Mouse (Mus musculus) limb, embryonic 13.5 days (tissue): ENCODE results near the gene Olfr869. TPM values are rescaled to one million over a fixed set of nuclear protein-coding genes. Genes with fewer than 3 reads are reported as not detected.

ENCODE experiments used
- ATAC-seq: fragments of 200-750 bp; cut with Nextera tagmentation; 2 replicates; pipeline ENCODE4 v1.8.0; 2017; ENCODE audit warnings: low read depth, moderate number of reproducible peaks, moderate TSS enrichment; ENCODE audit not compliant: low FRiP score
- H3K27ac ChIP-seq: fragments of 300-500 bp; sonication (generic); 2 replicates; pipeline ENCODE4 v1.5.1; 2015; ENCODE audit warnings: inconsistent platforms, mild to moderate bottlenecking, moderate library complexity
- H3K27me3 ChIP-seq: fragments of 300-500 bp; sonication (generic); 2 replicates; pipeline ENCODE4 v1.6.1; 2015; ENCODE audit warnings: mild to moderate bottlenecking, inconsistent platforms
- H3K36me3 ChIP-seq: fragments of 300-500 bp; sonication (generic); 2 replicates; pipeline ENCODE4 v1.6.1; 2015; ENCODE audit warnings: inconsistent platforms, mild to moderate bottlenecking, moderate library complexity
- H3K4me1 ChIP-seq: fragments of 300-500 bp; sonication (generic); 2 replicates; pipeline ENCODE4 v1.6.1; 2015; ENCODE audit warnings: inconsistent platforms
- H3K4me2 ChIP-seq: fragments of 300-500 bp; sonication (generic); replicated peaks from 2 replicates; pipeline ENCODE4 v1.6.1; 2015; ENCODE audit warnings: inconsistent platforms, mild to moderate bottlenecking, moderate library complexity
- H3K4me3 ChIP-seq: fragments of 300-500 bp; sonication (generic); 2 replicates; pipeline ENCODE4 v1.5.1; 2015; ENCODE audit warnings: moderate library complexity, mild to moderate bottlenecking, inconsistent platforms
- H3K9ac ChIP-seq: fragments of 300-500 bp; sonication (generic); 2 replicates; pipeline ENCODE4 v1.6.1; 2015; ENCODE audit warnings: mild to moderate bottlenecking, inconsistent platforms
- H3K9me3 ChIP-seq: fragments of 300-500 bp; sonication (generic); 2 replicates; pipeline ENCODE4 v1.6.1; 2016; ENCODE audit warnings: inconsistent platforms
- WGBS: fragments of 180-500 bp; shearing (Covaris S2); methylation state at CpG from one replicate; pipeline ENCODE4 v1.1.7; 2015; 5-methylcytosine and 5-hydroxymethylcytosine counted together
- polyA plus RNA-seq: library from polyadenylated mRNA; unstranded; fragments of >200 nt; fragmentation: Nextera tagmentation; extraction: Ambion mirVana; gene quantifications from 2 replicates; pipeline ENCODE4 v1.2.1, GENCODE M21; 2015

Gene Olfr869
- polyA plus RNA-seq = not detected in 2 replicates

DNA sequence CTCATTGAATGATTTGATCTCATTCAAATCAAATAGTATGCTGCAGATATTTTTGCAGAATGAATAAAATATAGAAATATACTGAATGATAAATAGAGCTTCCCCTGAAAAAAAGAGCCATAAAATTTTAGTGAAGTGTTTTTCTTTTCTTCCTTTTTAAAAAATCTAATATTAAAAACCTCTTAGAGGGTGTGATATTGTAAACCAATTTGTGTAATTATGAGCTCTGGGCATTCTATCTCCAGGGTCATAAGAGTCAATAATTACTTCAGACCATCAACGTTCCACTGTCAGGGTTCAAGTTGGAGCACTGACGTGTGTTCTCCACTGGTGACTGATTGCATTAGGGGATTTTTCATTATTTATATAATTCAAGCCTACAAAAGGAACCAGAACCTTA, at the start of gene Olfr869:
Olfr869 (plus strand) TSS at position 301 of the 400 bp plus-strand sequence.
- no peak for ATAC-seq
- Histone ChIP-seq H3K27me3 (no peaks in the 10 kb centered on the region), H3K9me3 (no peaks in the 10 kb centered on the region), H3K36me3 (no peaks in the 10 kb centered on the region), H3K9ac (no peak within 1 kb of the TSS), H3K4me2 (no peak within 1 kb of the TSS), H3K27ac (no peak within 1 kb of the TSS), H3K4me3 (no peak within 1 kb of the TSS), H3K4me1 (no peaks in the 10 kb centered on the region)
- WGBS = 87% methylated on average over 2 of the region's 2 CpGs

DNA sequence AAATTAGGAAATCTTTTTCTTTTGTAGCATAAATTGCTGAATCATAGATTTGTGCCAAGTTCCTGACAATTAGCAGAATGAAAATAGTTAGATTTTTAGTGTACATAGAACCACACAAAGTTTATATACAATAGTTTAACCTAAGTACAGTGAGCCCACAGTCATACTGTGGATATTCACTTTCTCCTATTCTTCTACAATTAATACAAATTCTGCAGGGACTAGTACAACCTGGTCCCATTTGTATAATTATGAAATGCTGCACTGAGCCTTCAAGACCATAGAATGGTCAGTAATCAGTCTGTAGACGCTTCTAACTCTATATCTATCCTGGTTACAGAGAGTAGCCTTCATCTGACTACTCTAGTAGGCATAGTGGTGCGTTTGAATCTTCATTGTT, 30.5 kb upstream of the Olfr869 start, which contains the start of gene Olfr868:
Olfr868 (plus strand) TSS at position 301 of the 400 bp plus-strand sequence.
- WGBS = 42% methylated on average over 2 of the region's 2 CpGs

DNA sequence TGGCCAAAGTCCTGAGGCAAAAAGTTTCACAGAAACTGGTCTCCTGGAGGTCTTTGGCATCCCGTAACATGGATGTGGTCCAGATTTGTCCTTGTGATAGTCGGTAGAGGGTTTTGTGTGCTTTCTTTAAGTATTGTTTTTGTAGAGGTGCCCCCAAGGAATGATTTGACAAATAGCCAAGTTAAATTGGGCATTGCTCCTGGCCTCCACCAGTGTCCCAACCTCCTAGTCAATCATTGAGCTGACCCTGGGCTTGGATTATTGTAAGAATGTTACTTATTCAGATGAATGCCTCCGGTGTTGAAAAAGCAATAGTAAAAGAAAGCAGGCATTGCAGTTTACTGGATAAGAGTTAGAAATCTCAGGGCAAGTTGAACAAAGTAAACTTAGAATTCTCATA, 20.9 kb downstream of the Olfr869 start:
- peaks cover 24% of the 10 kb centered on the region for H3K9me3 ChIP-seq
- no peak overlapping the region for H3K9ac ChIP-seq
- H3K27me3 ChIP-seq = no peaks in the 10 kb centered on the region
- ATAC-seq = no peak
- no peak overlapping the region for H3K4me2 ChIP-seq
- no peak overlapping the region for H3K27ac ChIP-seq
- H3K4me1 ChIP-seq = no peaks in the 10 kb centered on the region
- no peak overlapping the region for H3K4me3 ChIP-seq
- WGBS = 88% methylated on average over 3 of the region's 3 CpGs
- no peaks in the 10 kb centered on the region for H3K36me3 ChIP-seq

More for the DNA sequence above, 30.5 kb upstream of the Olfr869 start, which contains the start of gene Olfr868:
- Histone ChIP-seq H3K27me3 (no peaks in the 10 kb centered on the region), H3K27ac (no peak within 1 kb of the TSS), H3K9ac (no peak within 1 kb of the TSS), H3K9me3 (peaks cover 6% of the 10 kb centered on the region; the same call in 1 of the 2 replicates), H3K4me2 (no peak within 1 kb of the TSS), H3K4me3 (no peak within 1 kb of the TSS), H3K36me3 (no peaks in the 10 kb centered on the region), H3K4me1 (no peaks in the 10 kb centered on the region)
- no peak for ATAC-seq

DNA sequence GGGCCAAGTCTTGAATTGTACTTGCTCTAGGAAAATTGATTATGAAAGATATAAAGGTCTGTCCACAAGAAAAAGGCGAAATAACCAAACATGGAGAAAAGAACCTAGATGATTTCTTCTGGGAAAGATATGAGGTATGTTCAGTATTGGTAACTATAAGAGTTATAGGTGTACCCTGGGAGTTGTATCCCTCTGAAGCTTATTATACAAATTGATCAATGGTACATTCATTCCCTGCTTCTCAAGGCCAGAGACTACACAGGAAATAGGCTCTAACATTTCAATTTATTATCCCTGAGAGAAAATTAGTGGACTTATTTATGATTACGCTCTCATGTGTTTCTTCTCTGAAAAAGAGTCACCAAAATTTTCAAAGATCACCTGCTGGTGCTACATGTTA, 45.1 kb downstream of the Olfr869 start, which contains the start of gene Olfr870:
Olfr870 (minus strand) TSS at position 101 of the 400 bp plus-strand sequence.
- no peaks in the 10 kb centered on the region for H3K36me3 ChIP-seq
- H3K27me3 ChIP-seq = no peaks in the 10 kb centered on the region
- no peak within 1 kb of the TSS for H3K4me3 ChIP-seq
- no peak within 1 kb of the TSS for H3K9ac ChIP-seq
- H3K27ac ChIP-seq = no peak within 1 kb of the TSS
- no peaks in the 10 kb centered on the region for H3K4me1 ChIP-seq
- ATAC-seq = no peak
- H3K4me2 ChIP-seq = no peak within 1 kb of the TSS
- peaks cover 11% of the 10 kb centered on the region; the same call in 1 of the 2 replicates for H3K9me3 ChIP-seq
- 71% methylated on average over 2 of the region's 2 CpGs for WGBS

DNA sequence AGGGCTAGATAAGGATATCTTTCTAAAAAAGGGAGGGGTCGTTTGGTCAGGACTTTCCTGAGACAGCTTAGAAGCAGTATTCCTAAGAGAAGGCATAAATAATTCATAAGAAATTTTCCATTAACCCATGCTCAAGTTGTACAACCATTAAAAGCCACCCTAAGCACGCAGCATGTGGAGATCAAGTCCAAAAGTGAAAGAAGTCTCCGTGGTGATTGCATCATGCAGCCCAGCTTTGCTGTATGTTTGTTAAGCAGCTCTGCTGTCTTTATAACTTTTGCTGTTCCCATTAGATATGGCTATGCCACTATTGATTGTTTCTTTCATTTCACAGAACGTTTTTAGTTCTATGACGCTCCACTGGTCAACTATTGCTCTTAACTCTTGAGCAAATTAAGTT, 50.7 kb downstream of the Olfr869 start:
- Histone ChIP-seq H3K4me2 (no peak overlapping the region), H3K4me1 (no peaks in the 10 kb centered on the region), H3K27ac (no peak overlapping the region), H3K36me3 (no peaks in the 10 kb centered on the region), H3K9ac (no peak overlapping the region), H3K4me3 (no peak overlapping the region), H3K9me3 (peaks cover 25% of the 10 kb centered on the region), H3K27me3 (no peaks in the 10 kb centered on the region)
- ATAC-seq = no peak
- 66% methylated on average over 5 of the region's 5 CpGs for WGBS

Other genes with a start within 250 kb of the Olfr869 start
- gene Olfr862, start 241.0 kb upstream of the Olfr869 start, polyA plus RNA-seq = not detected in 2 replicates
- 0.17 and 0.23 TPM in 2 replicates for gene Olfr77, start 212.1 kb upstream of the Olfr869 start, polyA plus RNA-seq
- gene Olfr866, start 101.0 kb upstream of the Olfr869 start, polyA plus RNA-seq = not detected in 2 replicates
- gene Olfr867, start 71.4 kb upstream of the Olfr869 start, polyA plus RNA-seq = not detected in 2 replicates
- not detected in 2 replicates for gene Olfr868, start 30.4 kb upstream of the Olfr869 start, polyA plus RNA-seq
- gene Olfr870, start 45.0 kb downstream of the Olfr869 start, polyA plus RNA-seq = not detected in 2 replicates
- gene Olfr871, start 83.2 kb downstream of the Olfr869 start, polyA plus RNA-seq = not detected in 2 replicates
- not detected in 2 replicates for gene Olfr872, start 108.1 kb downstream of the Olfr869 start, polyA plus RNA-seq
- not detected in 2 replicates for gene Olfr39, start 153.3 kb downstream of the Olfr869 start, polyA plus RNA-seq
- not detected in 2 replicates for gene Olfr873, start 169.5 kb downstream of the Olfr869 start, polyA plus RNA-seq
- gene Olfr18, start 207.1 kb downstream of the Olfr869 start, polyA plus RNA-seq = 0.09 TPM in 1 of 2 replicates, not detected in the other